Mouse (Mus musculus): ENCODE data around the gene Egr2. TPM values are rescaled to one million over a fixed set of nuclear protein-coding genes. Genes with fewer than 3 reads are reported as not detected.

Egr2 gene
- polyA plus RNA-seq, 1 experiment from 2014 or later = 0.49 TPM

GRCm38 (mm10) chr10:67504046-67504445 lies 31.2 kb upstream of the Egr2 start:
- 33% methylated on average over 5 of the region's 5 CpGs for WGBS
- Histone ChIP-seq H3K36me3 (ENCODE audit: control insufficient read depth, insufficient read depth, low read length) (no peaks in the 10 kb centered on the region), H3K9me3 (ENCODE audit: control insufficient read depth, low read length) (no peaks in the 10 kb centered on the region), H3K9ac (ENCODE audit: low read length) (no peak overlapping the region), H3K4me3 (ENCODE audit: low read length) (no peak overlapping the region), H3K27me3 (ENCODE audit: control insufficient read depth, insufficient read depth, low read depth, low read length) (no peaks in the 10 kb centered on the region), H3K27ac (ENCODE audit: low read length) (no peak overlapping the region), H3K4me2 (ENCODE audit: low read depth, low read length) (no peak overlapping the region), H3K4me1 (replicated peaks; ENCODE audit: control insufficient read depth, insufficient read depth, low read length) (no peaks in the 10 kb centered on the region)
- no peak for ATAC-seq (ENCODE audit: low read depth)

GRCm38 (mm10) chr10:67505248-67505647 lies 30.0 kb upstream of the Egr2 start:
- no peaks in the 10 kb centered on the region for H3K9me3 ChIP-seq (ENCODE audit: control insufficient read depth, low read length)
- 62% methylated on average over 3 of the region's 3 CpGs for WGBS
- H3K9ac ChIP-seq (ENCODE audit: low read length) = no peak overlapping the region
- no peak overlapping the region for H3K4me2 ChIP-seq (ENCODE audit: low read depth, low read length)
- no peaks in the 10 kb centered on the region for H3K27me3 ChIP-seq (ENCODE audit: control insufficient read depth, insufficient read depth, low read depth, low read length)
- no peak overlapping the region for H3K4me3 ChIP-seq (ENCODE audit: low read length)
- H3K36me3 ChIP-seq (ENCODE audit: control insufficient read depth, insufficient read depth, low read length) = no peaks in the 10 kb centered on the region
- no peak overlapping the region for H3K27ac ChIP-seq (ENCODE audit: low read length)
- H3K4me1 ChIP-seq (replicated peaks; ENCODE audit: control insufficient read depth, insufficient read depth, low read length) = no peaks in the 10 kb centered on the region
- ATAC-seq (ENCODE audit: low read depth) = no peak

GRCm38 (mm10) chr10:67512211-67512610 lies 23.1 kb upstream of the Egr2 start:
- no peak overlapping the region for H3K27ac ChIP-seq (ENCODE audit: low read length)
- H3K4me2 ChIP-seq (ENCODE audit: low read depth, low read length) = no peak overlapping the region
- no peaks in the 10 kb centered on the region for H3K27me3 ChIP-seq (ENCODE audit: control insufficient read depth, insufficient read depth, low read depth, low read length)
- no peaks in the 10 kb centered on the region for H3K36me3 ChIP-seq (ENCODE audit: control insufficient read depth, insufficient read depth, low read length)
- 51% methylated on average over 8 of the region's 8 CpGs for WGBS
- no peak overlapping the region for H3K4me3 ChIP-seq (ENCODE audit: low read length)
- no peak overlapping the region for H3K9ac ChIP-seq (ENCODE audit: low read length)
- no peaks in the 10 kb centered on the region for H3K9me3 ChIP-seq (ENCODE audit: control insufficient read depth, low read length)
- no peak for ATAC-seq (ENCODE audit: low read depth)
- H3K4me1 ChIP-seq (replicated peaks; ENCODE audit: control insufficient read depth, insufficient read depth, low read length) = no peaks in the 10 kb centered on the region

- H3K4me1 ChIP-seq (replicated peaks; ENCODE audit: control insufficient read depth, insufficient read depth, low read length) = no peaks in the 10 kb centered on the region
- H3K27me3 ChIP-seq (ENCODE audit: control insufficient read depth, insufficient read depth, low read depth, low read length) = no peaks in the 10 kb centered on the region
- 53% methylated on average over 7 of the region's 7 CpGs for WGBS
- no peaks in the 10 kb centered on the region for H3K9me3 ChIP-seq (ENCODE audit: control insufficient read depth, low read length)
- no peak overlapping the region for H3K4me2 ChIP-seq (ENCODE audit: low read depth, low read length)
- H3K27ac ChIP-seq (ENCODE audit: low read length) = no peak overlapping the region
- H3K4me3 ChIP-seq (ENCODE audit: low read length) = no peak overlapping the region
- H3K36me3 ChIP-seq (ENCODE audit: control insufficient read depth, insufficient read depth, low read length) = no peaks in the 10 kb centered on the region
- ATAC-seq (ENCODE audit: low read depth) = no peak
- H3K9ac ChIP-seq (ENCODE audit: low read length) = no peak overlapping the region
Observed at GRCm38 (mm10) chr10:67512871-67513270, 22.4 kb upstream of the Egr2 start.

GRCm38 (mm10) chr10:67518733-67519132 lies 16.5 kb upstream of the Egr2 start:
- Histone ChIP-seq H3K27ac (ENCODE audit: low read length) (no peak overlapping the region), H3K9ac (ENCODE audit: low read length) (no peak overlapping the region), H3K4me2 (ENCODE audit: low read depth, low read length) (no peak overlapping the region), H3K9me3 (ENCODE audit: control insufficient read depth, low read length) (no peaks in the 10 kb centered on the region), H3K36me3 (ENCODE audit: control insufficient read depth, insufficient read depth, low read length) (no peaks in the 10 kb centered on the region), H3K4me3 (ENCODE audit: low read length) (no peak overlapping the region), H3K4me1 (replicated peaks; ENCODE audit: control insufficient read depth, insufficient read depth, low read length) (no peaks in the 10 kb centered on the region), H3K27me3 (ENCODE audit: control insufficient read depth, insufficient read depth, low read depth, low read length) (no peaks in the 10 kb centered on the region)
- no peak for ATAC-seq (ENCODE audit: low read depth)
- 87% methylated on average over 3 of the region's 3 CpGs for WGBS

GRCm38 (mm10) chr10:67524130-67524529 lies 11.1 kb upstream of the Egr2 start:
- H3K27me3 ChIP-seq (ENCODE audit: control insufficient read depth, insufficient read depth, low read depth, low read length) = no peaks in the 10 kb centered on the region
- H3K9me3 ChIP-seq (ENCODE audit: control insufficient read depth, low read length) = no peaks in the 10 kb centered on the region
- no peak overlapping the region for H3K27ac ChIP-seq (ENCODE audit: low read length)
- ATAC-seq (ENCODE audit: low read depth) = no peak
- H3K4me3 ChIP-seq (ENCODE audit: low read length) = no peak overlapping the region
- 67% methylated on average over 3 of the region's 3 CpGs for WGBS
- H3K9ac ChIP-seq (ENCODE audit: low read length) = no peak overlapping the region
- H3K36me3 ChIP-seq (ENCODE audit: control insufficient read depth, insufficient read depth, low read length) = no peaks in the 10 kb centered on the region
- H3K4me2 ChIP-seq (ENCODE audit: low read depth, low read length) = no peak overlapping the region
- H3K4me1 ChIP-seq (replicated peaks; ENCODE audit: control insufficient read depth, insufficient read depth, low read length) = no peaks in the 10 kb centered on the region

GRCm38 (mm10) chr10:67524694-67525093 lies 10.6 kb upstream of the Egr2 start:
- Histone ChIP-seq H3K4me3 (ENCODE audit: low read length) (no peak overlapping the region), H3K27ac (ENCODE audit: low read length) (no peak overlapping the region), H3K9ac (ENCODE audit: low read length) (no peak overlapping the region), H3K27me3 (ENCODE audit: control insufficient read depth, insufficient read depth, low read depth, low read length) (no peaks in the 10 kb centered on the region), H3K4me1 (replicated peaks; ENCODE audit: control insufficient read depth, insufficient read depth, low read length) (no peaks in the 10 kb centered on the region), H3K36me3 (ENCODE audit: control insufficient read depth, insufficient read depth, low read length) (no peaks in the 10 kb centered on the region), H3K9me3 (ENCODE audit: control insufficient read depth, low read length) (no peaks in the 10 kb centered on the region), H3K4me2 (ENCODE audit: low read depth, low read length) (no peak overlapping the region)
- WGBS = 75% methylated on average over 7 of the region's 7 CpGs
- no peak for ATAC-seq (ENCODE audit: low read depth)

GRCm38 (mm10) chr10:67526435-67526834 lies 8.8 kb upstream of the Egr2 start:
- H3K27ac ChIP-seq (ENCODE audit: low read length) = no peak overlapping the region
- H3K27me3 ChIP-seq (ENCODE audit: control insufficient read depth, insufficient read depth, low read depth, low read length) = no peaks in the 10 kb centered on the region
- 80% methylated on average over 9 of the region's 9 CpGs for WGBS
- no peaks in the 10 kb centered on the region for H3K4me1 ChIP-seq (replicated peaks; ENCODE audit: control insufficient read depth, insufficient read depth, low read length)
- no peak for ATAC-seq (ENCODE audit: low read depth)
- no peak overlapping the region for H3K4me3 ChIP-seq (ENCODE audit: low read length)
- no peaks in the 10 kb centered on the region for H3K9me3 ChIP-seq (ENCODE audit: control insufficient read depth, low read length)
- no peak overlapping the region for H3K4me2 ChIP-seq (ENCODE audit: low read depth, low read length)
- H3K9ac ChIP-seq (ENCODE audit: low read length) = no peak overlapping the region
- no peaks in the 10 kb centered on the region for H3K36me3 ChIP-seq (ENCODE audit: control insufficient read depth, insufficient read depth, low read length)

- H3K9me3 ChIP-seq (ENCODE audit: control insufficient read depth, low read length) = no peaks in the 10 kb centered on the region
- H3K4me1 ChIP-seq (replicated peaks; ENCODE audit: control insufficient read depth, insufficient read depth, low read length) = no peaks in the 10 kb centered on the region; the same call in 1 of the 2 replicates
- H3K27me3 ChIP-seq (ENCODE audit: control insufficient read depth, insufficient read depth, low read depth, low read length) = peaks cover 23% of the 10 kb centered on the region
- no peaks in the 10 kb centered on the region for H3K36me3 ChIP-seq (ENCODE audit: control insufficient read depth, insufficient read depth, low read length)
- H3K9ac ChIP-seq (ENCODE audit: low read length) = no peak overlapping the region
- 67% methylated on average over 4 of the region's 4 CpGs for WGBS
- no peak overlapping the region for H3K4me3 ChIP-seq (ENCODE audit: low read length)
- no peak overlapping the region for H3K4me2 ChIP-seq (ENCODE audit: low read depth, low read length)
- ATAC-seq (ENCODE audit: low read depth) = no peak
- no peak overlapping the region for H3K27ac ChIP-seq (ENCODE audit: low read length)
Observed at GRCm38 (mm10) chr10:67529769-67530168, 5.5 kb upstream of the Egr2 start.

GRCm38 (mm10) chr10:67535972-67536371 lies 697 bp downstream of the Egr2 start:
- Histone ChIP-seq H3K9me3 (ENCODE audit: control insufficient read depth, low read length) (no peaks in the 10 kb centered on the region), H3K9ac (ENCODE audit: low read length) (peak overlapping the region; percentile 54), H3K4me2 (ENCODE audit: low read depth, low read length) (peak overlapping the region; percentile 99), H3K4me1 (replicated peaks; ENCODE audit: control insufficient read depth, insufficient read depth, low read length) (peaks cover 21% of the 10 kb centered on the region), H3K27ac (ENCODE audit: low read length) (no peak overlapping the region), H3K27me3 (ENCODE audit: control insufficient read depth, insufficient read depth, low read depth, low read length) (peaks cover 67% of the 10 kb centered on the region), H3K4me3 (ENCODE audit: low read length) (peak overlapping the region; percentile 61), H3K36me3 (ENCODE audit: control insufficient read depth, insufficient read depth, low read length) (no peaks in the 10 kb centered on the region)
- ATAC-seq (ENCODE audit: low read depth) = peak; percentile 39
- under 1% methylated on average over 35 of the region's 35 CpGs for WGBS
